Mouse (Mus musculus) left cerebral cortex, postnatal 36 days (tissue): ENCODE data around the gene Lmo1. TPM values are rescaled to one million over a fixed set of nuclear protein-coding genes. Genes with fewer than 3 reads are reported as not detected.

Experiments
- DNase-seq, 2 experiments: peaks; one replicate each; pipeline ENCODE4 v3.0.0; 2021 to 2022; ENCODE audit warnings: low spot score in 2 of 2, mixed read lengths in 1 of 2
- intact Hi-C: fragments of 180-260 bp; cut with DNase I; formaldehyde crosslinking; loops from one replicate; pipeline ENCODE4 v1.15.1; 2025
- total RNA-seq, 2 experiments: library from RNA; stranded (reverse); gene quantifications; 2 replicates each; pipeline ENCODE4 v1.2.3; 2021

The Lmo1 gene
- total RNA-seq = 10 to 100 TPM; 11.4 to 15.3 TPM

DNA sequence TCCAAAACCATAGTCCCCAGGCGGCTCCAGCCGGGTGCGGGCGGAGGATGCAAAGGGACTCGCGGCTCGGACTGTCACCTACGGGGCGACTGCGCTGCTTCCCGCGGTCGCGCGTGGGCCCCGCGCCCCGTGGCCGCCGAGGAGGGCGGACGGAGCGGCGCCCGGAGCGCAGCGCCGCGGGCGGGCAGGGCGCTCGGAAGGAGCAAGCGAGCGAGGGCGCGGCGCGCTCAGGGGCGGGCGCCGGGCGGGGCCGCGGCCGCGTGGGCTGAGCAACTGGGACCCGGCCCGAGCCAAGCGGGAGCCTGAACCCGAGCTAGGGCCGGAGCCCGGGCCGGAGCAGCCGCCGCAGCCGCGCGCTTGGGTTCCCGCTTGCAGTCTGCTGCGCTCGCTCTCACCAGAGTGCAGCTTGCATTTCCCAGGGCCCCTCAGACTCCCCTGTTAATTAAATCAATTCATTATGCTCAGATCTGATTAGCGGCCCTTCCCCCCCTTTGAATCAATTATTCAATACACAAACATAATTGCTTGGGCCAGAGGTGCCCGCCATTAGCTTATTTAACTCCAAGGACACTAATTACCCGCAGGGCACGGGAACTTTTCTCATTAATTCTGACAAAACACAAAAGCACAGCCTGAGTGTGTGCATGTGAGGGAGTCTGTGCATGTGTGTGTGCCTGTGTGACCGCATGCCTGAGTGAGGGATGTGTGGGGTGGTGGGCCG lies at the start of gene Lmo1:
Gene Lmo1, minus strand, starts transcription at position 259 of the 721 bp plus-strand sequence.
- DNase-seq = peak; percentile 35 to 53
- intact Hi-C loops = no loop called here

- intact Hi-C loops = no loop called here
- no peak for DNase-seq
These were observed 46.7 kb upstream of the Lmo1 start for GRCm38 (mm10) chr7:109221716-109222110.

DNA sequence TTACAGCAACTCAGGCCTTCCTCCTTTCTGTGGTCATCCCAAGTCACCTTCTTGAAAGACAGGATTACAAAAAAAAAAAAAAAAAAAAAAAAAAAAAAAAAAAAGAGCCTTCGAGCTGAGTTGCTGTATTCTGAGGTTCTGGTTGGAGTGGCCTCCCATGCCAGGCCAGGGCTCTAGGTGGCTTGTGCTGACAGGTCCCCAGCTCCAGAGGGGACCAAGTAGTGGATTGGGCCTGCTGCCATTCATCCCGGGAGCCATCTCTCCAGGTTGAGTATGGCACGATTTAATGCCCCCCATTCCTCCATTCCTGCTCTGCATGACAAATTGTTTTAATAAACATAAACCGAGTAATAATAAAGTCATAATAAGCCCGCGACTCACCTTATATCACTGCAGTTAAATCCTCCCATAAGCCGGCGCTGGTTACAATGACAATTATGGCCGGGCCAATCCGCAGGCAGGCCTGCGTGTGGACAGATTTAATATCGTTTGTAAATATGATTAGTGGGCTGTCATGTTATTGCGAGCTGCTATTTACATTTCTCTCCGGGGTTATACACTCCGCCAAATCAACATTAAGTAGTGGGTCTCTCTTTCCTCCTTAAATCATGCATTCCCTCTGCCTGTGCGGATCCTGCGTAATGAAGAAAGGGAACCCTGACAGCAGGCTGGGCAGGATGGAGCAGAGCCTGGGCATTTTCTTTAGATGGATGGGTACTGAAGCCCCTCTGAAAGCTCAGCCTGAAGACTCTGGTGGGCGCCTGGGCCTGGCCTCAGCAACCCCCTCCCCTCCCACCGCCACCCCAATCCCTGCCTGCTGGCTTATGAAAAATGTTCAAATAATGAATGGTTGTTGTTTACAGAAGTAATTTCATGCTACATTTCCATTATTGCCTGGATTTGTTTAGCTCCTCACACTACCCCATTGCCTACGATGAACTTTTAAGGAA lies 46.0 kb upstream of the Lmo1 start:
- intact Hi-C loops = no loop called here

DNA sequence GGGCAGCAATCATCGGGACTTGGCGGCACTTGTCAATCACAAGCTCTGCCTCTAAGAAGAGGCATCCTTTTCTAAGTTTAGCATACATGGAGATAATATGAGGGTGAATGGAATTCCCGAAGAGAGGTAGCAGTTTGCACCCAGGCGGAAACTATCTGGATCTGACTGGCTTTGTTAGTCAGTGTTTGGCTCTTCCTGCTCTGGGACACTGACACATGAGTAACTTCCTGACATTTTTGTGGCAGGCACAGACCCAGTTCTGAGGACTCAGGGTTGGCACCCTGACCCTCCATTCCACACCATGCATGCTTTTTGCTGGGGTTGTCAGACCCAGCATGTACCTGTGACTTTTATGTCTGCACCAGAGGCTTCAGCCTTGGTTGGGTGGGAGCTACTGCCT lies 45.0 kb upstream of the Lmo1 start:
- DNase-seq = no peak
- intact Hi-C loops = no loop called here

More for the DNA sequence above, 46.0 kb upstream of the Lmo1 start:
- no peak for DNase-seq

- DNase-seq = no peak
- intact Hi-C loops = loop anchor here (2.0 kb wide), 1 partner anchor 80 kb away; no protein-coding TSS in a partner anchor
These were observed 43.9 kb upstream of the Lmo1 start for GRCm38 (mm10) chr7:109218977-109219271.

DNA sequence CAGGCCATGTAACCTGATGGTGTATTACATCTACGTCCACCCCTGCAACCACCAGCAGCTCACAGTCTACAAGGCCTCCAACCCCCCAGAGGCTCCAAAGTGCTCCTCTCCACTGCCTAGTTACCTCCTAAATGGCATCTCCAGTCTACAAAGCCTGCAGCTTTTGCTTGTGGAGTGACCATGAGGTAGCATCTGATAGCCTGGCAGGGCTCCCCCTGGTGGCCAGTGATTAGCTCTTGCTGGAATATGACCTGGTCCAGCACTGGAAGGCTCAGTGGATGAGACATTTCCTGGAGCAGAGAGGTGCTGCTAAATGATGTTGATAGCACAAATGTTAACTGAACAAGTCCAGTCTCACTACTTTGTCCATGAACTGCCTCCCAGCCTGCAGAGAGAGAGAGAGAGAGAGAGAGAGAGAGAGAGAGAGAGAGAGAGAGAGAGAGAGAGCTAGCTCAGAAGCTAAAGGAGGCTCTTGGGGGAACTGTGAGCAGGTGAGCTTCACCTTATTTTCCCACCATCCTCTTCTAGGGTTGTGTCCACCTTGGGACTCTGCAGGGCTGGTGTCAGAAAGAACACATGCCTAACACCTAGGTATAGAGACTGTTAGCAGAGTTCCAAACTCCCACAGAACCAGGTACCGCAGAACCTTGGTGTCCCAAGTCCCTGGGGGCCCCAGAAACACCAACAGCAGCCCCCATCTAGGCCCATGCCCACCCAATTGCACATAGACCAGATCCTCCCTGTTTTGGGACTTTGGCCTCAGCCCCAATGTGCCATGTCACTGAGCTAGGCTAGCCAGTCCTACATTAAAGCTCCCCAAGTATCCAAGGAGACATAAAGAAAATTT lies 43.3 kb upstream of the Lmo1 start:
- peak; percentile 51 to 73 for DNase-seq
- intact Hi-C loops = loop anchor here (2.0 kb wide), 1 partner anchor 80 kb away; no protein-coding TSS in a partner anchor

GRCm38 (mm10) chr7:109209804-109210203 lies 34.8 kb upstream of the Lmo1 start:
- DNase-seq = no peak
- intact Hi-C loops = no loop called here

DNA sequence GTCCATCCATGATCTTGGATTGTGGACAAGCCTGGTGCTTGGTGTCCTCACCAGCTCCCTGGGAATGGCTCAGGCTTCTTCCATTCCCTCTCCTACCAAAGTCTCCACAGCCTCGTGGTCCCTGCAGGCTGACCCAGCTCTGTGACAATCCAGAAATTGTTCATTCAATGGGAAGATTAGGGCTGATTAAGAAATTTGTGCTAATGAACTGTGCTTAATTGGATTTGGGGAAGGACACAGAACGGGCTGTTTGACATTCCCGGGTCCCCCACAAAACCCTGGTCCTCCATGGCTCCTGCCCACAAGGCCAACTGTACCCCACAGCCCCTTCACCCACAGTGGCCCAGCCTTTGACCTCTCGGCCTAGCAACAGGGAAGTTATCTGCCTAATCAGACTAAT lies 32.8 kb upstream of the Lmo1 start:
- intact Hi-C loops = no loop called here
- no peak for DNase-seq

- intact Hi-C loops = no loop called here
- DNase-seq = no peak
These were observed 31.4 kb upstream of the Lmo1 start for GRCm38 (mm10) chr7:109206358-109206757.

DNA sequence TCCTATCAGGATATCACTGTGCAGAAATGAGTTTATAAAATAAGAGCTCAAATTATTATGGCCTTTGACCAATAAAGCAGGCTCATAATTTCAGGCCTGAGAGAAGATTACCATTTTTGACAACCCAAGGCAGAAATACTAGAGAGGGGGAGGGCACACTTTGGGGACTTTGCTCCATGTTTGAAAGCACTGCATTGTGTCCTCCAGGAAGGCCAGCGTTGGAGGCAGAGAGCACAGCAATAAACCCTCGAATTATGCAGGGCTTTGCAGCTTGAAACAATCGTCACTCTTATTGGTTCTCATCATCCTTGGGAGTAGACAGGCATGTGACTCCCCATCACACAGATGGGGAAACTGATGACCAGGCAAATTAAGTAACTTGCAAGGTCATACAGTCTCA lies 28.1 kb upstream of the Lmo1 start:
- intact Hi-C loops = no loop called here
- no peak for DNase-seq

DNA sequence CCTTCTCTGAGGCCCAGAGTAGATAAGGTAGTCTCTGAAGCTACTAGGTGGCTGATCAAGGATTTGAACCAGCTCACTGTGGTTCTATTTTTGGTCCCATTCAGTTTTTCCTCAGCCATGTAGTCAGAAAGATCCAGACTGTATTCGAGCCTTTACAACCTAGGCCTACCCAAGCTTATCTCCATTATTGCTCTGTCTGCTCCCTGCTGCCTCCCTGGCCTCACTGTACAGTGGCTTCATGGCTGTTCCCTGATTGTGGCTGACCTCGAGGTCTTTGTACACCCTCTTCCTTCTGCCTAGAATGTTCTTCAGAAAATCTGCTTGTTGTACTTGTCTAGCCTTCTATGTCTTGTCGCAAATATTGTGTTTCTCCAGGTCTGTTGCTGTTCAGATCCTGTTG lies 25.6 kb upstream of the Lmo1 start:
- DNase-seq = no peak
- intact Hi-C loops = no loop called here

GRCm38 (mm10) chr7:109197161-109197650 lies 22.2 kb upstream of the Lmo1 start:
- intact Hi-C loops = no loop called here

DNA sequence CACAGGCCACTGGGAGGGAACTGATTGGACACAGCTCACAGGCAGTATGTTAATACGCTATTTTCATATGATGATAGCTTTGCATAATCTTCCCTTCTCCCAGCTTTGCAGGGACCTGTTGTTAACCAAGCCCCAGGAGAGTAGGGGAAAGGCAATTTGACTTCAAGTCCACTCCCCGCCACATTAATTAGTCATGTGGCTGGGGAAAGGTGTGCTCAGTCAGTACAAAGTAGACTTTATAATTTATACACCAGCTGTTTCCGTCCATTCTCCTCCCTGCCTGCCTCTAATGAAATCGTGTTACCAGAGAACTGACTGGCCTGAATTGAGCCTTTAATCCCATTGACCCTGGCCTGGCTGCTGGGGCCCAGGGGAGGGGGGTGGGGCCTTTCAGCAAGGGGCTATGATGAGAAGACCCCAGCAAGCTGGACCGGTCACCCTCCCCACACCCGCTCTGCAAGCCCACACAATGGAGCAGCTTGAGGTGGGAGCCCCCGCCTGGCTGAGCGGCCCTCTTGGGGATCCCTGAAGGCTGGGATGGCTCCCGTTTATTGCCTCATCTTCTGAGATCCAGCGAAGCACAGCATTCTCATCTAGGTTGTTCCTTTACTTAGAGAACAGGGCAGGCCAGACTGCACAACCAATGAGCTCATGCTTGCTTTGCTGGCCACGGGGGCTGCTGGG lies 21.5 kb upstream of the Lmo1 start:
- no peak for DNase-seq
- intact Hi-C loops = no loop called here

More at GRCm38 (mm10) chr7:109197161-109197650, 22.2 kb upstream of the Lmo1 start:
- no peak for DNase-seq

- intact Hi-C loops = no loop called here
- no peak for DNase-seq
These were observed 21.0 kb upstream of the Lmo1 start for GRCm38 (mm10) chr7:109195982-109196381.

DNA sequence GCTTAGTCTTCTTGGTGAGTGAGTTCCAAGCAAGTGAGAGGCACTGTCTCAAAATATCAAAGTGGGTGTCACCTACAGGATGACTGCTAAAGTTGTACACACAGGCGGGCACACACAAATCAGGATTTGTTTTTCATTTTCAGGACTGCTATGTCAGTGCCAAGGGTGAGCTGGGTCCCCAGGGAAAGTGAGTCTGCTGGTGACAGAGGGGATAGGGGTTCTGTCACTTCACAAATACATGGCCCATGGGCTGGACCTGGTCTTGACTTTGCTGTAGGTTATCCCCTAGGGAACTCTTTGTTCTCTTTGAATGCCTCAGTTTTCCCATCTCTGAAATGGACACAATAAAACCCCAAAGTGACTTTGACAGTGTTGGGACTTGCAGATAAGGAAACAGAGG lies 19.8 kb upstream of the Lmo1 start:
- DNase-seq = no peak
- intact Hi-C loops = no loop called here

- DNase-seq = no peak
- intact Hi-C loops = no loop called here
These were observed 12.4 kb upstream of the Lmo1 start for GRCm38 (mm10) chr7:109187244-109188035.

DNA sequence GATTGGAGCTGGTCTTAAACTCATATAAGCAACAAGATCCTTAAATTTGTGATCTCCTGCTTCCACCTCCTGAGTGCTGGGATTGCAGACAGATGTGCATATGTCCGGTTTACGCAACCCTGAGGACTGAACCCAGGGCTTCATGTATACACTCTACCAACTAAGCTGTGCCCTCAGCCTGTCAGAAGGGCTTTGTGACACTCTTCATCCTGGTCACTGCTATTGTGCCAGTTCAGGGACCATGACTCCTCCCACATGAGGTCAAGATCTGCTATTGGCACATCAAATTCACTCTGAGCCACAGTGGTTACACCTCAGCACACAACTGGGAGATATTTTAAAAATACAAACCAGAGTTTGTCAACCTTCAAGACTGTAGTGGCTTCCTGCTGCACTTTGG lies 11.0 kb upstream of the Lmo1 start:
- no peak for DNase-seq
- intact Hi-C loops = no loop called here

GRCm38 (mm10) chr7:109185564-109185963 lies 10.6 kb upstream of the Lmo1 start:
- DNase-seq = no peak
- intact Hi-C loops = no loop called here
